Mouse (Mus musculus) midbrain, embryonic 16.5 days (tissue): Measurements from ENCODE around the gene Olfr460. TPM values are rescaled to one million over a fixed set of nuclear protein-coding genes. Genes with fewer than 3 reads are reported as not detected.
"Not testable (repeated sequence)": the region's sequence is repeated elsewhere in the genome, so short reads cannot be mapped to it uniquely, and the experiment has no call there.

Experiments
- ATAC-seq: fragments of 200-750 bp; cut with Nextera tagmentation; 2 replicates; pipeline ENCODE4 v1.8.0; 2017; ENCODE audit warnings: moderate TSS enrichment
- H3K27ac ChIP-seq: fragments of 300-500 bp; sonication (generic); 2 replicates; pipeline ENCODE4 v1.5.1; 2014; ENCODE audit warnings: mild to moderate bottlenecking, low read length, mixed read lengths
- H3K27me3 ChIP-seq: fragments of 300-500 bp; sonication (generic); 2 replicates; pipeline ENCODE4 v1.6.1; 2014; ENCODE audit warnings: low read depth, low read length, mixed read lengths; ENCODE audit not compliant: control insufficient read depth, insufficient read depth
- H3K36me3 ChIP-seq: fragments of 300-500 bp; sonication (generic); 2 replicates; pipeline ENCODE4 v1.6.1; 2014; ENCODE audit warnings: mild to moderate bottlenecking, low read length, moderate library complexity, mixed read lengths; ENCODE audit not compliant: control insufficient read depth, insufficient read depth
- H3K4me1 ChIP-seq: fragments of 300-500 bp; sonication (generic); 2 replicates; pipeline ENCODE4 v1.6.1; 2014; ENCODE audit warnings: mild to moderate bottlenecking, low read length, mixed read lengths; ENCODE audit not compliant: control insufficient read depth, insufficient read depth
- H3K4me2 ChIP-seq: fragments of 300-500 bp; sonication (generic); 2 replicates; pipeline ENCODE4 v1.6.1; 2014; ENCODE audit warnings: mild to moderate bottlenecking, low read length, mixed read lengths
- H3K4me3 ChIP-seq: fragments of 300-500 bp; sonication (generic); 2 replicates; pipeline ENCODE4 v1.5.1; 2014; ENCODE audit warnings: low read depth, mild to moderate bottlenecking, low read length, moderate library complexity, mixed read lengths
- H3K9ac ChIP-seq: fragments of 300-500 bp; sonication (generic); 2 replicates; pipeline ENCODE4 v1.6.1; 2014; ENCODE audit warnings: low read depth, low read length, mixed read lengths
- H3K9me3 ChIP-seq: fragments of 300-500 bp; sonication (generic); replicated peaks from 2 replicates; pipeline ENCODE4 v1.6.1; 2014; ENCODE audit warnings: mild to moderate bottlenecking, low read length, mixed read lengths; ENCODE audit not compliant: control insufficient read depth, poor library complexity, severe bottlenecking
- WGBS: fragments of 180-500 bp; shearing (Covaris S2); extraction: QIAGEN DNeasy Blood & Tissue Kit; methylation state at CpG from one replicate; pipeline ENCODE4 v1.1.7; 2014; 5-methylcytosine and 5-hydroxymethylcytosine counted together
- polyA plus RNA-seq: library from polyadenylated mRNA; unstranded; fragments of >200 nt; fragmentation: Nextera tagmentation; extraction: Ambion mirVana; gene quantifications from 2 replicates; pipeline ENCODE4 v1.2.1, GENCODE M21; 2015

The Olfr460 gene
- polyA plus RNA-seq, 1 experiment from 2014 or later, result not detected

- H3K4me1 ChIP-seq, H3K4me3 ChIP-seq, H3K27me3 ChIP-seq, ATAC-seq, H3K27ac ChIP-seq, H3K36me3 ChIP-seq, H3K9me3 ChIP-seq, H3K4me2 ChIP-seq, H3K9ac ChIP-seq: not testable (repeated sequence)
- 30% methylated on average over 4 of the region's 4 CpGs for WGBS
These were observed 29.3 kb downstream of the Olfr460 start for GRCm38 (mm10) chr6:40598546-40598945.

- Histone ChIP-seq H3K27ac (no peak overlapping the region), H3K4me3 (no peak overlapping the region), H3K27me3 (no peaks in the 10 kb centered on the region), H3K4me1 (no peaks in the 10 kb centered on the region), H3K4me2 (no peak overlapping the region), H3K9me3 (no peaks in the 10 kb centered on the region), H3K36me3 (no peaks in the 10 kb centered on the region), H3K9ac (no peak overlapping the region)
- no peak for ATAC-seq
These were observed 38.1 kb downstream of the Olfr460 start for GRCm38 (mm10) chr6:40607431-40607830.

GRCm38 (mm10) chr6:40610244-40610643 is 41.0 kb downstream of the Olfr460 start:
- Histone ChIP-seq H3K36me3 (no peaks in the 10 kb centered on the region), H3K4me3 (no peak overlapping the region), H3K4me1 (no peaks in the 10 kb centered on the region), H3K27ac (no peak overlapping the region), H3K9ac (no peak overlapping the region), H3K4me2 (no peak overlapping the region), H3K9me3 (no peaks in the 10 kb centered on the region), H3K27me3 (no peaks in the 10 kb centered on the region)
- WGBS, result 63% methylated on average over 8 of the region's 8 CpGs
- no peak for ATAC-seq

DNA sequence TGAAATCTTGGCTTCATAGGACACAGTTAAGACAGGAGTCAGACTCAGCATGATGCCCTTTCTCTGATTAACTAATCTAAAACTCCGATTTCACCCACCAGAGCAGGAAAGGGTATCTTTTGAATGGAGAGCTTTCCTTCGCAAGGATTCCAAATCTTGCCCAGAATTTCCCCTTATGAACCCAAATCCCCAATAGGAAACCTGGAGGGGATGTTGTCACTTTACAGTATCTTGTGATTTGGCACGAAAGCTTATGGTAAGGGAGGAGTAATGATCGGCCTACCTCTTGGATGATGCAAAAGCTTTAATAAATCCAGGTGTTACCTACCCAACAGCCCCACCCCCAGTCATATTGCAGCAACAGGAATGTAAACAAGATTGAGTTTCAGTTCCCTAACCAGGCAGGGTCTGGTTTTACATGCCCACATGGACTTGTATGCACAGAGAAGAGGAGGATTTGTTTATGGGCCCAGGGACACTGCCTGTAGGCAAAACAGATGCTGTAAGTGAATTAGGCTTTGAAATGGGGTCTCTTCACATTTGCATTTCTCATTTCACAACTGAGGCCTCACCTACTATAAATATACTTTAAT is 44.1 kb downstream of the Olfr460 start, which contains the start of gene Tas2r138:
Tas2r138 (minus strand) TSS at position 51 of the 593 bp plus-strand sequence.
- H3K4me3 ChIP-seq, result no peak within 1 kb of the TSS
- H3K27me3 ChIP-seq, result no peaks in the 10 kb centered on the region
- no peak within 1 kb of the TSS for H3K9ac ChIP-seq
- no peak within 1 kb of the TSS for H3K27ac ChIP-seq
- H3K4me1 ChIP-seq, result no peaks in the 10 kb centered on the region
- WGBS, result 85% methylated on average over 4 of the region's 4 CpGs
- no peaks in the 10 kb centered on the region for H3K9me3 ChIP-seq
- H3K36me3 ChIP-seq, result no peaks in the 10 kb centered on the region
- ATAC-seq, result no peak
- H3K4me2 ChIP-seq, result no peak within 1 kb of the TSS

DNA sequence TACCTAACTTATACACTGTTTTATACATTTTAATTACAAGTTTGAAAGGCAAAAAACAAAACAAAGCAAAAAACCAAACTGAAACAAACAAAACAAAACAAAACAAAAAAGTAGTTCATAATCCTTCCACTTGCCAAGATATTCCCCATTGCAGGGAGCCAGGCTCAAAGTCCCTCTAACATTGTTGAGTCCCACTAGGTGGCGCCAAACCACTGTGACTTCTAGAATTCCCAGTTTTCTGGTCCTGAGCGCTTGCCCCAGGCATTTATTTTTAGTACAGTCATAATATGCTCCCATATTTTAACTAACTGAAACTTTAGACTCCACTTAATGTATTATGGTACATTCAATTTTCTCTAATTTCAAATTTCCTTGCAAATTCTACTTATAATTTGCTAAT is 48.7 kb downstream of the Olfr460 start:
- ATAC-seq, result peak; percentile 56; the same call in 1 of the 2 replicates
- WGBS, result 18% methylated on average over 2 of the region's 2 CpGs
- H3K9ac ChIP-seq, result no peak overlapping the region
- H3K36me3 ChIP-seq, result no peaks in the 10 kb centered on the region
- no peaks in the 10 kb centered on the region for H3K9me3 ChIP-seq
- no peaks in the 10 kb centered on the region for H3K4me1 ChIP-seq
- H3K27ac ChIP-seq, result no peak overlapping the region
- H3K27me3 ChIP-seq, result no peaks in the 10 kb centered on the region
- H3K4me3 ChIP-seq, result no peak overlapping the region
- H3K4me2 ChIP-seq, result no peak overlapping the region

Other genes starting within 250 kb of the Olfr460 start
- 64.0 and 74.5 TPM in 2 replicates for gene Agk, start 244.3 kb upstream of the Olfr460 start, polyA plus RNA-seq
- gene E330009J07Rik, start 133.4 kb upstream of the Olfr460 start, polyA plus RNA-seq, result 12.9 and 13.8 TPM in 2 replicates
- 0.10 and 0.21 TPM in 2 replicates for gene Wee2, start 130.4 kb upstream of the Olfr460 start, polyA plus RNA-seq
- gene Ssbp1, start 98.1 kb upstream of the Olfr460 start, polyA plus RNA-seq, result 96.8 and 110 TPM in 2 replicates
- gene Tas2r137, start 78.3 kb upstream of the Olfr460 start, polyA plus RNA-seq, result not detected in 2 replicates
- not detected in 2 replicates for gene Tas2r108, start 76.0 kb upstream of the Olfr460 start, polyA plus RNA-seq
- gene Prss37, start 50.0 kb upstream of the Olfr460 start, polyA plus RNA-seq, result not detected in 2 replicates
- 0.06 and 0.11 TPM in 2 replicates for gene Olfr461, start 14.4 kb upstream of the Olfr460 start, polyA plus RNA-seq
- 0.44 and 0.75 TPM in 2 replicates for gene Clec5a, start 16.3 kb downstream of the Olfr460 start, polyA plus RNA-seq
- not detected in 2 replicates for gene Tas2r138, start 43.8 kb downstream of the Olfr460 start, polyA plus RNA-seq
- not detected in 2 replicates for gene Mgam, start 59.3 kb downstream of the Olfr460 start, polyA plus RNA-seq